Mouse (Mus musculus) adrenal gland, adult (tissue): Measurements from ENCODE around the gene Cers3.
A peak's percentile ranks its signal among the peaks of the same experiment; 100 is the strongest.

Experiments
- DNase-seq, 2 experiments: peaks; one replicate each; pipeline ENCODE4 v3.0.0; 2022 to 2023; ENCODE audit warnings: low spot score in 1 of 2; ENCODE audit not compliant: inconsistent age in 2 of 2

Gene Cers3

GRCm38 (mm10) chr7:66839463-66840007, 96.2 kb downstream of the Cers3 start, which contains the start of gene Adamts17:
Adamts17 (plus strand) TSS chr7:66839735.
- peak; percentile 94 to 97 for DNase-seq

GRCm38 (mm10) chr7:66840008-66840719, 96.9 kb downstream of the Cers3 start:
- peak; percentile 52 to 73 for DNase-seq

GRCm38 (mm10) chr7:66841165-66841564, 97.9 kb downstream of the Cers3 start:
- peak; percentile 20 to 30 for DNase-seq

DNA sequence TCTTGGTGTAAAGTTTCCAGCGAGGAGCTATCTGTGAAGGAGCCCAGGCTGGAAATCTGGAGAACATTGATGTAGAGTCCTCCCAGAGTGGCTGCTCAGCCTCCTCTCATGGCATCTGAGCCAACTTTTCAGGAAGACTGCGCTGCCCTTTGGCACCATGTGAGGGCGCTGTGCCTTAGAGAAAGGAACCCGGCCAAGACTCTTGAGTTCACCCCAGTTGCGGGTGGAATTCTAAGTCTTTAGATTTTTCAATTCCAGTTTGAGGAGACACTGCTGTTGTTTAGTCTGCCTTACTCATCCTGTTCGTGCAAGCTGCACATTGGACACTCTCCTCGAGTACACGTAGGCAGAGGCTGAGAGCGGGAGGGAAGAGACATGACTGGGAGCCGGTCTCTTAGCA, 98.7 kb downstream of the Cers3 start:
- peak; percentile 84 to 94 for DNase-seq

GRCm38 (mm10) chr7:66843846-66844245, 100.5 kb downstream of the Cers3 start:
- DNase-seq = peak in 1 of 2 experiments; percentile 32

DNA sequence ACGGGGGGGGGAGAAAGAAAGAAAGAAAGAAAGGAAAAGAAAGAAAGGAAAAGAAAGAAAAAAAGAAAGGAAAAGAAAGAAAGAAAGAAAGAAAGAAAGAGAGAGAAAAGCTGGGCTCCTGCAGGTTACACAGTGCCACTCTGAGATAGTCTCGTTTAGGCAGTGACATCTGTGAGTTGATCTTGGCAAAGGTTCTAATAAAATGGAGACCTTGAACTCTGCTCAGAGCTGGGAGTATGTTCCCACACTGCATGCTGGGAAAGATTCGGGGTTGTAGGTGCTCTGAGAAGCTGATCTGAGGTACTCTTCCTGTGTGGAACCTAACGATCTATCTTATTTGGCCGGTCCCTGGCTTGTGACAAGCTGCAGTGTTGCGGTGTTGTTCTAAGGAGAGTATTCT, 103.3 kb downstream of the Cers3 start:
- DNase-seq = peak in 1 of 2 experiments; percentile 37

DNA sequence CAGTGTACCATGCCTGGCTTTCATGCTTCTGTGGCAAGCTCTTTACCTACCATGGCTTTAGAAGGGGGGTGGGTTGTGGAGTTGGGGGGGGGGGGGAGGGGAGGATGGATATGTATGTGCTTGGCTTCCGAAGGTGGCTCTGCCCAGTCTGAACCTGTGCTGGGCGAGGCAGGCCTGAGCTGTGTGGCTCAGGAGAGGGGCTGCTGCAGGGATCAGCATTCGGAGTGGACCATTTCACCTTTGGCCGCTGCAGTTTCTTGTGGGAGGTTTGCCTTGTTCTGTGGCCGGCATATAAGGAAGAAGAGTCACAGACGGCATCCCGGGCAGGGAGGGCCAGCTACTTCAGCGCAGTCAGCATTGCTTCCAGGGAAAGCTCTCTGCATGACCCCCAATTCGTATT, 104.0 kb downstream of the Cers3 start:
- no peak for DNase-seq

DNA sequence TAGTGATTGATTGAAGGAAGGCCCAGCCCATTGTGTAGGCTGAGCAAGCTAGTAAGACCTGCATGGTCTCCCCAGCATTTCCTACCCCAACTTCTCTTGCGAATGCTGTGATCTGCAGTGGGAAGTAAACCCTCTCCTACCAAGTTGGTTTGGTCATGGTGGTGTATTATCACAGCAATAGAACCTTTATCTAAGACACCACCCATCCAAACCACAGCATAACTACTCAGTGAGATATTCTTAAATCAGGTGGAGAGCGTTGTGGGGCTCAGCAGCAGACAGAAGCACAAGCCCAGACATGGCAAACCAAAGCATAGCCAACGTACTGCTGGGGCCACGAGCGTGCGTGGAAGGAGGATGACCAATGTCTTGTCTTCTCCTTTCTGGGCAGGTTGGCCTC, 106.0 kb downstream of the Cers3 start:
- no peak for DNase-seq

DNA sequence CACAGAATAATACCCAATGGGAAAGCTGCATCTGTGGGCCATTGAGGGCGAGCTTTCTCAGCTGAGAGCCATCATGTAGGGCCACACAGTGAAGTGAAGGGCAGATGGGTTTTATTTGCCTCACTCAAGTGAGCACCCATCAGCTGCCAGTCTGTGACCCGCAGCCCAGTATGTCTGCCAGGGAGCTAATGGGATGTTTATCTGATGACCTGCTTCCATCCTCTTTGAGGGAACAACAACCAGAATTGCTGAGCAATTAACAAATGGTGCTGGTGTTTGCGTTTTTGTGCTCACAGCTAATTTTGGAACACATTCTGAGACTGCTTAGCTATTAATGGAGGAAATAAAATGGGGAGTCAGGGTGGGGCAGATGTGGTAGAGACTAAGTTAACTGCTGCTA, 108.9 kb downstream of the Cers3 start:
- DNase-seq = no peak

GRCm38 (mm10) chr7:66857610-66858009, 114.3 kb downstream of the Cers3 start:
- DNase-seq = no peak

GRCm38 (mm10) chr7:66858247-66859075, 115.2 kb downstream of the Cers3 start:
- DNase-seq = no peak

GRCm38 (mm10) chr7:66859220-66859619, 115.9 kb downstream of the Cers3 start:
- DNase-seq = no peak

- peak in 1 of 2 experiments; percentile 31 for DNase-seq
Measured at GRCm38 (mm10) chr7:66866944-66867718, 123.8 kb downstream of the Cers3 start.

GRCm38 (mm10) chr7:66867719-66868501, 124.6 kb downstream of the Cers3 start:
- DNase-seq = peak; percentile 59 to 72

GRCm38 (mm10) chr7:66871520-66871919, 128.2 kb downstream of the Cers3 start:
- no peak for DNase-seq

DNA sequence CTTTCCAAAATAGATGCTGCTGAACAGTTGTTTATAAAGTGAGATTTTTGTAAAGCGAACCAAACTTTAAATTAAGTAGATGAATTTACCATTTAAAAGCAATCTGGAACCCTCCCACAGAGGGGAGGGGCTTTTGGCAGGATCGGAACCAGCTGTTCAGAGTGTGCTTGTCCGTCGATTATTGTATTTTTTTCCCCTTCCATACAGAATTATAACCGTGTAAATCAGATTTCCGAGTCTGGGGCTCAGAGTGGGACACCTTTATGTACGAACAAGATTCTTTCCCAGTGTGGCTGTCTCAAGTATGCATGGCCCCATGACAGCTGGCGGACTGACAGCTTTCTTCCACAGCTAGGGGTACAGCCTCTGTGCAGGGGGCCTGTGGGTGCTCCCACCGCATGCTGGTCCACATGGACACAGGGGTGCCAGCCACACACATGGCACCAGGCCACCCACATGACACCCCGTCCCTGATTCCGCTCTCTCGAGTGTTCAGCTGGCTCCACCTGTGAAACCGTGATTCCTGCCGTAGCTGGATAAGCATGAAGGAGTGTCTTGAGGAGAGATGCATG, 128.7 kb downstream of the Cers3 start:
- no peak for DNase-seq

DNA sequence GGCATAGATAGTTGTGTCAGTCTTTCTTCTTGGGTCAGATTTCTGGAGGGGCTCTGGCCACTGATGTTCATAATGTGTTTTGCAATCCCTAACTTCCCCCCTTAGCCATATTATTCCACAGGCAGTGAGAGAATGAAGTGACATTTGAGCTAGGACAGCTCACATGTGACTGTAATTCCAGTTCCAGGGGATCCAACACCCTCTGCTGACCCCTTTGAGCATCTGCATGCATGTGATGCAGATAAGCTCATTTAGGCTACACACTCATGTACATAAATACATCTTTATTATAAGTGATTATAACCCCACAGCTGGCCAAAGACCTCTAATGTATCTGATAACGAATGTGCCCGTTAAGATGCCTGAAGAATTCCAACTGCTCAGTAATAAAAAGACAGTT, 129.9 kb downstream of the Cers3 start:
- no peak for DNase-seq
